Mouse (Mus musculus) heart, postnatal 10 days (tissue): ENCODE data around the gene Larp4. TPM values are rescaled to one million over a fixed set of nuclear protein-coding genes. Genes with fewer than 3 reads are reported as not detected.
"Not testable (repeated sequence)": the region's sequence is repeated elsewhere in the genome, so short reads cannot be mapped to it uniquely, and the experiment has no call there.

ENCODE experiments used
- DNase-seq, 2 experiments: peaks; one replicate each; pipeline ENCODE4 v3.0.0; 2021
- intact Hi-C: fragments of 180-260 bp; cut with DNase I; formaldehyde crosslinking; loops from one replicate; pipeline ENCODE4 v1.15.1; 2025
- total RNA-seq, 2 experiments: library from RNA; stranded (reverse); gene quantifications; 2 replicates each; pipeline ENCODE4 v1.2.3; 2021

Gene Larp4
- 10 to 100 TPM; 76.5 to 78.2 TPM for total RNA-seq

DNA sequence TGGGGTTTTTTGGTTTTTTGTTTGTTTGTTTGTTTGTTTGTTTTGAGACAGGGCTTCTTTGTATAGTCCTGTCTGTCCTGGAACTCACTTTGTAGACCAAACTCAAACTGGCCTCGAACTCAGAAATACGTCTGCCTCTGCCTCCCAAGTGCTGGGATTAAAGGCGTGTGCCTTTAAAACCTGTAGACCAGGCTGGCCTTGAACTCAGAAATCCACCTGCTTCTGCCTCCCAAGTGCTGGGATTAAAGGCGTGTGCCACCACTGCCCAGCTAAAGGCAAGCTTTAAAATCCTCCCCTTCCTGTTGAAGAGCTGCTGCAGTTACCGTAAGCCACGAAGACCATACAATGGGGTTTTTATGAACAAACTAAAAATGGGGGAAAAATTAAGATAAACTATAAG lies at the start of gene Larp4:
Larp4 (plus strand) TSS at position 301 of the 400 bp plus-strand sequence.
- intact Hi-C loops: not testable (repeated sequence)

DNA sequence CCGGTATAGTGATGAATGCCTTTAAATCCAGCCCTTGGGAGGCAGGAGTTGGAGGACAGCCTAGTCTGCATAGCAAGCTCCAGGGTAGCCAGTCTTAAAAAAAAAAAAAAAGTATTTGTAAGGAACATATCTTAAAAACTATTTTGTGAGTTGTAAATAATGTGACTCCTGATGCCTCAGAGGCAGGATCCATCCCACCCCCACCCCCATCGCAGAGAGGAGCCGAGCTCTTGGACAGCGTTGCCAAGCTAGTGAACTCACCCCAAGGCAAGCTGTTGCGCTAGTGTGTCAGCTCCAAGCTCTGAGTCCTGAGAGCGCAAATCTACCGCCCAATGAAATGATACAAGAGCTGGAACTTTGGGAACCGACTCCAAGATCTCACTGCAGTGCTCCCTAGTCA lies 38.6 kb upstream of the Larp4 start:
- intact Hi-C loops: no loop called here
- DNase-seq: no peak

More for the DNA sequence above, at the start of gene Larp4:
- DNase-seq: not testable (repeated sequence)

DNA sequence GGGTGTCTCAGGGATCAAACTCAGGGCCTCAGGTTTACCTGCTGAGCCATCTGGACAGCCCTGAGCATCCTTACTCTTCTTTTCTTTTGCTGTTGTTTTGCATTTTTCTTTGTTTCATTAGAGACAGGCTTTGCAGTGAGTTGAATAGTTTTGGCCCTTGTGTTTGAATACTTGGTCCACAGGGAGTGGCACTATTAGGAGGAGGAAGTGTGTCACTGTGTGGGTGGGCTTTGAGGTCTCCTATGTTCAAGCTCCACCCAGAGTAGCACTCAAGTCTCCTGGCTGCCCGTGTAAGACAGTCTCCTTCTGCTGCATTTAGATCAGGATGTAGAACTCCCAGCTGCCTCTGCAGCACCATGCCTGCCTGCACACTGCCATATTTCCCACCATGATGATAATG lies 35.4 kb upstream of the Larp4 start:
- DNase-seq: no peak
- intact Hi-C loops: loop anchor here (2.0 kb wide), 1 partner anchor 30 kb away; no protein-coding TSS in a partner anchor

DNA sequence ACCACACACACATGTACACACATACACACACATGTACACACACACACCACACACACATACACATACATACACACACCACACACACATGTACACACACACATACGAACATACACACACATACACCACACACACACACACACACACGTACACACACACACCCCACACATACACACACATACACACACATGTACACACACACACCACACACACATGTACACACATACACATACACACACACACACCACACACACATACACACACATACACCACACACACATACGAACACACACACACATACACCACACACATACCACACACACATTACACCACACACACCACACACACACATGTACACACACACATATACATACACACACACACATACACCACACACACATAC lies 33.2 kb upstream of the Larp4 start:
- no peak for DNase-seq
- intact Hi-C loops: no loop called here

DNA sequence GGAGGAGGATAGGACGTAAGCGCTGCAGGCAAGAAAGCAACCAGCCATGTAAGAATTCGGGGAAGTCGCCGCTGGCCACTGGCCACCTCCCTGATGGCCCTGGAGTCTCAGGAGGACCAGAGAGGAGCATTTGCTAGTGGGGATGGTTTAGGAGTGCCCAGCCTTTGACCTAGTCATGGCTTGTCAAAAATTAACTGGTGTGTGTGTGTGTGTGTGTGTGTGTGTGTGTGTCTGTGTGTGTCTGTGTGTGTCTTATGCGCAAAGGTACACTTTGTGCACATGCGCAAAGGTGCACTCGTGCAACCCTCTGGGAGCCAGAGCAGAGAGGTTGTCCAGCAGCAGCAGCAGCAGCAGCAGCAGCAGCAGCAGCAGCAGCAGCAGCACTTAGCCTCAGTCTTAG lies 32.0 kb upstream of the Larp4 start:
- intact Hi-C loops: no loop called here
- DNase-seq: no peak

DNA sequence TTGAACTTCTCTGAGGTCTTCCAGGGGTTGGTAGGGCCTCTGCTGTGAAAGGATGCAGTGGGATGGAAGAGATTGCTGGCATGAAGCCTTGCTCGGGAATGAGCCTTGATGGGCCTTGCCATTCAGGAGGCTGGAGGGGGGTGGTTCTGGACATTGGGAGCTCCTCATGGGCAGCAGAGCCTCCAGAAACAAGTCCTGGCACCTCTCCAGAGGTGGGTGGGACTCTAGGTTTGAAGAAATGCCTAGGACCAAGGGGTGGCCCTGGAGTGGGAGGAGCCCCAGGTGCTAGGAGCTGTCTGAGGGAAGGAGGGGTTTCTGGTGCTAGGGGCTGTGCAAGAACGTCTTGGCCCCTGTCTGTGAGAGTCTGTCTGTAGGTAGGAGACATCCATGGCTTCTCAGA lies 29.4 kb upstream of the Larp4 start:
- no peak for DNase-seq
- intact Hi-C loops: no loop called here

DNA sequence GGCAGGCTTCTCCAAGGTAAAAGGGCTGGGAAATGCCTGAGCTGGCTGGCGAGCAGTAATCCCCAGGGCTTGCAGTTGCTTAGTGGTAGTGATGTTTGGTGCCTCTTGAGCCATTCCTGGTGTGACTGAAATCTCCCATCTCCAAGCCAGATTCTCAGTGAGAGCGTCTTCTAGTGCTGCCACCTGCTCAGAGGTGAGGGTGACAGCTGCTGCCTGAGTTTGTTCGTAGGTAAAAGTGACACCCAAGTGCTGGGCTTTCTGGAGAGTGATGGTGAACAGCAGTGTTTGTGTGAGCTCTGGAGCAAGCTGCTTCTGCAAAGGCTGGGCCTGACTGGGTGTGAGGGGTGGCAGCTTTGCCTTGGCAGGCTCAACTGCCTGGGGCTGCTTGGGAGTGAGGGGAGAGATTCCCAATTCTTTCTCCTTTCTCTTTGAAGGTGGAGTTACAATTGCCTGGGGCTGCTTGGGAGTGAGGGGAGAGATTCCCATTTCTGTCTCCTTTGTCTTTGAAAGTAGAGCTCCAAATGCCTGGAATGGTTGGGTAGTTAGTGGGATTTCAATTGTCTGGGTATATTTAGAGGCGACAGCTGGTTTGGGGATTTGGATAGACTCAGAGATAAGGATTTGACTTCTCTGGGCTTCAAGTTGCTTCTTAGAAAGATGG lies 28.8 kb upstream of the Larp4 start:
- no peak for DNase-seq
- intact Hi-C loops: no loop called here

DNA sequence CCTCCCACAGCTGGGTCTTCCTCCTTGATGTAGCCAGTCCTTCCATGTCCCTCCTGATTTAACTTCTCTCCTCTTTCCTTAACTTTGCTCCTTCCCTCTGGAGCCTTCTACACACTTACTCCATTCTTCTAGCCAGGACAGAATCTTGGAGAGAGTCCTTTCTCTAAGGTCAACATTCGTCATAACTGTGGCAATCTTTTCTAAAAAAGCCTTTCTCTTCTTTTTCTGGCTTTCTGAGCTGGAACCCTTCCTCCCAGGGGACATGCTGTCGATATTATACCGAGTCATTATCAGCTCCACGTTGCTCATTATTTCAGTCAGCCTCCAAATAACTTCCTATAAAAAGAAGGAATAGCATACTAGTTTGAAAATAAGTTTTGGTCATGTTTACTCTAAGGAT lies 14.5 kb upstream of the Larp4 start:
- no peak for DNase-seq

DNA sequence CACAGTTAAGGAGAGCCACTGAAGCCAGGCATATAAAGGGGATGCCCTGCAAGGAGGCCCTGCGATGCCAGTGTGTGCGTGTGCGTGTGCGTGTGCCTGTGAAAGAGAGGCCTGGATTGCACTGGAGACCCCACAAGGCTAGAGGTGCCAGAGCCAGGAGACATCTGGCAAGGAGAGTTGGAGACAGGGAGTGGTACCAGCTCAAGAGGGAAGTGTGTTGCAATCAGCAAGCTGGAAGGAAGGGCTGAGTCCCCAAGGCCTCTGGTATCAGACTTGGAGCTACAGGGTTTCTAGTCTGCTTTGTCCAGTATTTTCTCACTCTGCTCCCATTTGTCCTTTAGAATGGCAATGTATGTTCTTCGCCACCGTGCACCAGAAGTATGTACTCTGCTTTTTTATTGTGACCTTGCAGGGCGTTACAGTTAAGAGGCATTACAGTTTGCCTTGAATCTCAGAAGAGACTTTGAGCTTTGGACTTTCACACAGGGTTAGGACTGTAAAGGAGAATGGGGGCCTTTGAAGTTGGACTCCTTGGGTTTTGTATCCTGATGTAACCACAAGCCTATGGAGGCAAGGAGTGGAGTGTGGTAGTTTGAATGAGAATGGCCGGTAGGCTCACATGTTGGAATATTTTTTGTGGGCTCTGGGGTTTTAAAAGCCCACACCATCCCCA lies 4.6 kb upstream of the Larp4 start:
- intact Hi-C loops: loop anchor here (2.0 kb wide), 1 partner anchor 30 kb away; no protein-coding TSS in a partner anchor
- DNase-seq: no peak

More for the DNA sequence above, 14.5 kb upstream of the Larp4 start:
- intact Hi-C loops: no loop called here

DNA sequence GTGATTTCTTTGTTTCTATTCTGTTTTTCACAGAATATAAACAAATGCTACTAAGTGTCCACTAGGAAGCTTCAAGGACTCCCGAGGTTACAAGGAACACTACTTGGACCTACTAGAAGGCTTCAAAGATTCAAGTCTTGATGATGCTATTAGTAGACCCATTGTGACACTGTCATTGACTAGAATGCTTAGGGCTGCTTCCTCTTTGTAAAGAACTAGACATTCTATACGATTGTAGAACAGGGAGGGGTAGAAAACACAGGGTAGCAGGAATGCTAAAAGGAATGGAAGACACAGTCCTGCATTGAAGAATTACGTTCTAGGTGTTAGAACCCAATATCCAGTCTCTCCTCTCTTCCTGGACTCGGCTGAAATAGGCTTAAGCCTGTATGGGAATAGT lies 2.9 kb upstream of the Larp4 start, which contains the start of gene Fam186a:
Fam186a (minus strand) TSS at position 101 of the 400 bp plus-strand sequence.
- no peak for DNase-seq
- intact Hi-C loops: no loop called here

DNA sequence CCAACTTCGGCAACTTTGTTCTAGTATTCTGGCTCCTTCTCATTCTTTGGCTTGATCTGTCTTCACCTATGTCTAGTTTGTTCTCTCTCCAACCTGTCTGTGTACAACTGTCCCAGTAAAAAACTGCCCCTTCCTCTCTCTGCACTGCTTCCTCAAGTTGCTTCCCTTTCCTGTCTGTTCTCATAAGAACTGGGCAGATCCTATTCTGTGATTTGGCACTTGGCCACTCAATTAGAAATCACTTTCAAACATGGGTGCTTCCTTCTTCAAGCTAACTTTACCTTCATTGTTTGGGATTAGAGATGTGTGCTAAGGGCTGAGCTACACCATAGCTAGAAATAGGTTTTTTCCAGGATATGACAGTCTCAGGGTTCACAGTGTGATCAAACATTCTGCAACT lies 741 bp downstream of the Larp4 start:
- intact Hi-C loops: no loop called here
- DNase-seq: peak; percentile 27 to 34

DNA sequence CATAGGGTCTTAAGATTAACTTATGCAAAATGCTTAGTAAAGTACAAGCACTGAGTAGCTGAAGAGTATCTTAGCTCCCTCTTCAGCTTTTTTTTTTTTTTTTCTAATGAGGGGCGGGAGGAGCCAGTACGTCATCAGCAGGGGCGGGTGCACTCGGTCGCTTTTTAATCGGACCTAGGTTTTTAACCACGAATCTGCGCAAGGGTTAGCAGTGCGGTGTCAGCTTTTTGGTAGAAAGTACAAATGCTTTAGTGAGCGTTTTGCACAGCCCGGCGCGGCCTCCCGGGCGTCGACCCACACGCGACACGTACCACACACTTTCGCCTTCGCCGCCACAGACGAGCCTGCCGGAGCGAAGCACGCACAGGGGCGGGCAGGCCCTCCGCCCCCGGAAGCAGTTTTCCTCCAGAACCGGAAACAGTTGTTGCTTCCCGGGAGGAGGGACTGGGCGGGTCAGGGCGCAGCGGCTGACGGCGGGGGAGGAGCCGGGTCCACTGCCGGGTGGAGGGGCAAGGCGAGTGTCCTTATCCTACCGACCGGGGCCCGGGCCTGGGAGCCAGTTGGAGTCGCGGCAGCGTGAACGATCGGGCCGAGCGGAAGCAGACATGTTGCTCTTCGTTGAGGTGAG lies 2.6 kb downstream of the Larp4 start:
- DNase-seq: peak; percentile 97 to 98
- intact Hi-C loops: no loop called here

DNA sequence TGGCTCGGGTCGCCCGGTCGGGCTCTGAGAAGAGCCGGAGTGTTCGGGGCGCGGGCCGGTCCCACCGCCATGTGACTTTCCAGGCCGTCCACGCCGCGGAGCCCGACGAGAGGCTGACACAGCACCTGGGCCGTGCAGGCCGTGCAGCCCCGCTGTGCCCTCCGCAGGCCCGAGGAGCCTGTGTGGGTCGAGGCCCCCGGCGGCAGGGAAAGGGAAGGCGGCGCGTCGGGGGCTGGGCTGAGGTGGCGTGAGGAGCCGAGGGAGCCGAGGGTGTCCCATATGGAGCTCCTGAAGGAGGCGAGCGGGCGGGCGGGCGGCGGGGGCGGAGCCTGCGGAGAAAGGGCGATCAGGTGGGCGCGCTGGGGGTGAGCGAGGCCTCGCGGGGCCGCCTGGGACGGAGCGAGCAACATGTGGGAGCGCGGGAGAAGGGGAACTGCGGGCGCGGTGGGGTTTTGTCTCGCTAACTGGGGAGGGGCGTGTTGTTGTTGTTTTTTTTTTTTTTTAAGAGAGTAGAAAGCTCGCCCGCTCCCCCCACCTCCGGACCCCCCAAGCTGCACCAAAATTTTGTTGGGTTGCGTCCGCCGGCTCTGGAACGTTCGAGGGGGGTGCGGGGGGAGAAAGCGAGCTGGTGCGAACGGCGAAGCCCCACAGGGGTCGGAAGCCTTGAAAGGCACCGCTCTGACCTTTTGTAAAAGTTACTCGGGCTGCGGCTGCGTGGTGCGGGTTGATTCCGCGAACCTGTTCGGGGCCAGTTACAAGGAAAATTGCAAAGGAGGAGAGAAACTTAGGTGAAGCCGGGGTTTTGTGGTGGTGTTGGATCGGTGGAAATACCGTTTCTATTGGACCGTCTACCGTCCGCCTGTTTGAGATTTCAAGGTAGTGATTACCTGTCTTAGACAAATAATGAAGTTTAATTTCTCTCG lies 3.4 kb downstream of the Larp4 start:
- peak; percentile 45 to 63 for DNase-seq
- intact Hi-C loops: no loop called here

DNA sequence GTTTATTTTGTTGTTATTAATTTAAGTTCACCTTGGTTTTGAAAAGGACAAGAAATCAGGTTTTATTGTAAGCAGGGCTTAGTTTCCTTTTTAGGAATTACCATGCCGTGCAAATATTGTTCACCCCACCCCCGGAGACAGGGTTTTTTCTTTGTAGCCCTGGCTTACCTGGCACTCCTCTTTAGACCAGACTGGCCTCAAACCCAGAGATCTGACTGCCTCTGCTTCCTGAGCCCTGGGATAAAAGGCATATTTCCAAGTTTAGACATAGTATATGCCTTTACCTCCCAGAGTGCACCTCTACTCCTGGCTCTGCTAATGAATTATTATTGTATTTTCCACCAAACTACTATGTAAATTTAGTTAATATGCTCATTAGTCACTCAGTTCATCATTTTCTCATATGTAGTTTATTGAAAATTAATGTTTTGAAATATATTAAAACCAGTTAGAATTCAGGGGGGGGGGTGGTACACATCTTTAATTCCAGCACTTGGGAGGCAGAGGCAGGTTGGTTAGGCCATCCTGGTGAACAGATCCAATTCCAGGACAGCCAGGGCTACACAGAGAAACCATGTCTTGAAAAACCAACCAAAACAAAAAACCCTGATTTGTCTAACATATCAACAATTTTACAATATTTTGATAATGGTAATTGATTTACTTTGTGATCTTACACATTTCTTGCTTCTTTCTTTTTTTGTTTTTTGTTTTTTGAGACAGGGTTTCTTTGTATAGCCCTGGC lies 4.8 kb downstream of the Larp4 start:
- intact Hi-C loops: no loop called here
- DNase-seq: no peak

DNA sequence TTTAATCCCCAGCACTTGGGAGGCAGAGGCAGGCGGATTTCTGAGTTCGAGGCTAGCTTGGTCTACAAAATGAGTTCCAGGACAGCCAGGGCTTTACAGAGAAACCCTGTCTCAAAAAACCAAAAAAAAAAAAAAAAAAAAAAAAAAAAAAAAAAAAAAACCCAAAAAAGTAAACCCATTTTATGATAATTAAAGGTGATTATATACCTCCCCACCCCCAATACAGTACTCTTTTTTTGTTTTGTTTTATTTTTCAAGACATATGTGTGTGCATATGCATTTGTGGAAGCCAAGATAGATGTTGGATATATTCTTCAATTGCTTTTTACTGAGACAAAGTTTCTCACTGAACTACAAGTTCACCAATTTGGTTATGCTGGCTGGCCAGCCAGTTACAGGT lies 6.3 kb downstream of the Larp4 start:
- DNase-seq, intact Hi-C loops: not testable (repeated sequence)

DNA sequence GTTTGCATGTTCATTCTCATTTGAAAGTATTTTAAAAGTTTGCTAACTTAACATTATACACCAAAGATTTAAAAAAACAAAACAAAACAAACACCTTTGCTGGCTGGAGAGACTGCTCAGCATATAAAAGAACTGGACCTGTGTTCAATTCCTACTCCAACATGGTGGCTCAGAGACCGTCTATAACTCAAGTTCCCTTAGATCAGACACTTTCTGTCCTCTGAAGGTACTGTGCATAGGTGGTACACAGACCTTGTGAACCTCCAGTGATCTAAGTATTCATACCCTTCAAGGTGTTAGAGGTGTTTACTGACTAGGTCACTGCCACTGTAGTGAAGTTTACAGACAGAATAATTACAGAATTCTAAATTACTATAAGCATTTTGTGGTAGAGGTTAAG lies 9.4 kb downstream of the Larp4 start:
- intact Hi-C loops: no loop called here
- DNase-seq: no peak

DNA sequence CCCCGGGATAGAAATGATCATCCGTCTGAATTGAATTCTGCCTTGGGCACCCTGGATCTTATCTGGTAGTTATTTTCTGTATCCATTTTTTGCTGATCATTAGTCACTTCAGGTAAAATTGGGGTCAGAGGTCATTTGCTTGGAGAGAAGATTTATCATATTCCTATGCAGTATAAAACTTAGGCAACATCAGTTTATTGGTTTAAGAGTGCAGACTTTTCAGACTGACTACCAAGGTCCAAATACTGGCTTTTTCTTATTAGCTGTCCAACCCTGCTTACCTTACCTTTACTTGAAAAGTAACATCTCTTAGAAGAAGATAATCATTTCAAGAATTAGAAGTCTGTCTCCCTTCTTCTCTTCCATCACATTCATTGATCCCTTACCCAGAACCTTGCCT lies 9.8 kb downstream of the Larp4 start:
- DNase-seq: no peak
- intact Hi-C loops: no loop called here

DNA sequence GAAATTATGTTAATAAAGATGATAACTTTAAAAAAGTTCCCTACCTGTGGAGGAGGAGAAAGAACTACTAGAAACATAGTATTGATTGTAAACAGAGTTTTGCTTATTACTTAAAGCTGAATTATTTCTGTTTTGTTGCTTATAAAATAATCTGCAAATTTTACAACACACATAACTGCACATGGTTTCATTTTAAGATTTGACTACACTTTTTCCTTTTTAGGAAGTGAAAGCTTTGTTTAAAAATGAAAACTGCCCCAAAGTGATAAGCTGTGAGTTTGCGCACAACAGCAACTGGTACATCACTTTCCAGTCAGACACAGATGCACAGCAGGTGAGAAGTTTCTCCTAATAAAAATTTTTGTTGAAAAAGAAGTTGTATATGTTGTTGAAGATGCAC lies 23.2 kb downstream of the Larp4 start:
- intact Hi-C loops: no loop called here
- no peak for DNase-seq

DNA sequence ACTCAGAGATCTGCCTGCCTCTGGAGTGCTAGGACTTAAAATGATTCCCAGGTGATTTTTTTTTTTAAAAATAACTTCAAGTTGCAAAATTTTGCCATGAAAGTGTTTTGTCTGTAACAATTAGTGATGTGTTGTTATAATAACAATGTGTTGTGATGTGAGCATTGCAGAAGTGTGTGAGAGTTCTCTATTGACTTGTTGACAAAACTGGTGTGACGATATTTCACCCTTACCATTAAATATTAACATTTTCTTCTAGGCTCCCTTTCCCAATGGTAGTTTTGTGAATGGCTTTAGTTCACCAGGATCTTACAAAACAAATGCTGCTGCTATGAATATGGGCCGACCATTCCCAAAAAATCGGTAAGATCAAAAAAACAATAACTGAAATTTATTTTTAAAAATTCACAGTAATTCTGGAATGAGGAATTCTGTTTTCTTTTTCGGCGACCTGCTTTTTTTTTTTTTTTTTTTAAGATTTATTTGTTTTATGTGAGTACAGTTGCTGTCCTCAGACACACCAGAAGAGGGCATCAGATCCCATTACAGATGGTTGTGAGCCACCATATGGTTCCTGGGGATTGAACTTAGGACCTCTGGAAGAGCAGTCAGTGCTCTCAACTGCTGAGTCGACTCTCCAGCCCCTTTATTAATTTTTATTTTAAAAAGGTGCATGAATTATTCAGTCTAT lies 27.4 kb downstream of the Larp4 start:
- no peak for DNase-seq
- intact Hi-C loops: no loop called here

DNA sequence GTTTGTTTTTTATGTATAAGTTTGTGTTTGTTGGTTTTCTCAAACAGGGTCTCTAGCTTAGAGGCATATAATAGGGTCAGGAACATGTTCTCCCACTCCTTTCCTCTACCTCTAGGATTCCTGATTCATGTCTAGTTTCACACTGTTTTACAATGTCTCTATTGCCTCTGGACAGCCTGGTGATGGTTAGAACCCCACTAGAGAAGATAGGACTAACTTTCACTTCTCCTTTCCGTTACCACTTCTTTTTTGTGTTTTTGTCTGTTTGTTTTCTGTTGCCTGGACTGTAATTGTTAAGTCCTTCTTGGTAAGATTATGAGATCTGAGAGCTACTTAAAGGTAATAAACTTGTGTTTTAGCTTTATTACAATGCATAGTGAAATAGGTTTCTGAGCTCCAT lies 29.5 kb downstream of the Larp4 start:
- intact Hi-C loops: no loop called here
- no peak for DNase-seq
